Mouse (Mus musculus): ENCODE measurements at regions not wholly inside any gene's neighbourhood (a gene's known extent, or its start where the extent isn't known, plus 50 kb on each side); places are given as distances from the start of the nearest gene placed in this dataset.

DNA sequence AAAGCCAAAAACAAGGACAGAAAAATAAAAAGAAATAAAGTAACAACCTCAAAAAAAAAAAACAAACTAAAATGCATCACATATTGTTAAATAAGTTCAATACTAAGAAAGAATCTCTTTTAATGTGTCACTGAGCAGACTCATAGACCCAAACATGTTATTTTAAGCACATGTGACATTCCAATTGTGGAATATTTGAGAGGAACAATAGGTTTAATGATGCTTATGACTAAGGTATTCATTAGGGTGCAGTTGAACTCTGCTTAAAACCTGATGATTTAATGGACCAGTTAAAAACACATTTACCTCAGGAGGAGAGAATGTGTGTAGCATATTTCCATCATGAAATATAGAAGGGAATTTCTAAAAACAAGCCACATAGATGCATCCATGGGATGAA is 302.4 kb downstream of the Hdgfl1 start:
- TF ChIP-seq CTCF (IDR thresholded peaks at IDR 0.05; ENCODE audit: borderline replicate concordance, extremely low read depth, insufficient read depth, insufficient read length) (no peak), POLR2A (IDR thresholded peaks at IDR 0.05; ENCODE audit: borderline replicate concordance, extremely low read depth, insufficient read depth, insufficient read length, poor library complexity, severe bottlenecking) (no peak)

All from brain, embryonic 14.5 days (tissue).